Mouse (Mus musculus) C2C12 (cell line): ENCODE measurements at regions not wholly inside any gene's neighbourhood (a gene's known extent, or its start where the extent isn't known, plus 50 kb on each side); places are given as distances from the start of the nearest gene placed in this dataset.

ENCODE experiments used
- CTCF ChIP-seq: IDR thresholded peaks from one replicate; pipeline ENCODE4 v1.5.1; 2011; ENCODE audit not compliant: control insufficient read depth, insufficient read depth, insufficient read length
- MAX ChIP-seq: IDR thresholded peaks from one replicate; pipeline ENCODE4 v1.6.1; 2011; ENCODE audit warnings: mild to moderate bottlenecking, control low read depth
- MYOD1 ChIP-seq: IDR thresholded peaks from one replicate; pipeline ENCODE4 v1.6.1; 2011; ENCODE audit warnings: low read depth; ENCODE audit not compliant: control insufficient read depth, insufficient read length
- MYOG ChIP-seq: IDR thresholded peaks from one replicate; pipeline ENCODE4 v1.6.1; 2011; ENCODE audit not compliant: control insufficient read depth, insufficient read length; ENCODE audit errors: extremely low read depth
- USF1 ChIP-seq: IDR thresholded peaks from one replicate; pipeline ENCODE4 v1.6.1; 2011; ENCODE audit warnings: low read depth, mild to moderate bottlenecking, control low read depth, moderate library complexity

DNA sequence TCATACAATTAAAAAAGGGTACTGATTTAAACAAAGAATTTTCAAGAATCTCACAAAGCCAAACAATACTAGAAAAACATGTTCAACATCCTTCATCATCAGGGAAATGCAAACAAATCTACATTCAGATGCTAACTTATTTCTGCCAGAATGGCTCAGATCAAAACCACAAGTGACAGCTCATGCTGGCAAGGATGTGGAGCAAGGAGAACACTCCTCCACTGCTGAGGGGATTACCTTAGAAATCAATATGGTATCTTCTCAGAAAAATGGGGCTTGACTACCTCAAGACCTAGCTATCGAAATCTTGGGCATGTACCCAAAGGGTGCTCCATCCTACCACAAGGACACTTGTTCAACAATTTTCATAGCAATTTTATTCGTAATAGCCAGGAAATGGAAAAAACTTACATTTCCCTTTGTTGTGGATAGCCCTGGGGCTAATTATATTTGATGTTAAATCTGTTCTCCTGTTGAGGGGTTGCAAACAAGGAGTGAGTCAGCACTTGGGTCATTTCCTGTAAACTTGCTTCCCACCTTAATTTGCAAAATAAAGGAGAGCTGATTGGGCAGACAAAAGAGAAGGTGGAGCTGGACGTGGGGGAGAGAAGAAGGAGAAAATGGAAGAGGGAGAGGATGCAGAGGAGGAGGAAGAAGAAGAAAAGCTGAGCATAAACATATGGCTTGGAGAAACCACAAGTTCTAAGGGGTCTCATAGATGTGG, 113.3 kb upstream of the B430305J03Rik start:
- TF ChIP-seq CTCF (no peak), USF1 (no peak), MAX (no peak), MYOG (no peak), MYOD1 (no peak)
